Mouse (Mus musculus) thymus, adult 2 months (tissue): ENCODE data around the gene Hoxd10.

ENCODE experiments used
- CTCF ChIP-seq: fragments of 200-500 bp; IDR thresholded peaks from 2 replicates; pipeline ENCODE4 v1.5.1; 2012; ENCODE audit warnings: mild to moderate bottlenecking, control low read depth, low read length, moderate library complexity, borderline replicate concordance; ENCODE audit not compliant: control insufficient read depth, poor library complexity, insufficient read depth; ENCODE audit errors: extremely low read depth
- POLR2A ChIP-seq: fragments of 200-500 bp; IDR thresholded peaks from 2 replicates; pipeline ENCODE4 v1.6.1; 2012; ENCODE audit warnings: mild to moderate bottlenecking, low read length, control low read depth, moderate library complexity; ENCODE audit not compliant: control insufficient read depth, poor library complexity, insufficient read depth; ENCODE audit errors: extremely low read depth

DNA sequence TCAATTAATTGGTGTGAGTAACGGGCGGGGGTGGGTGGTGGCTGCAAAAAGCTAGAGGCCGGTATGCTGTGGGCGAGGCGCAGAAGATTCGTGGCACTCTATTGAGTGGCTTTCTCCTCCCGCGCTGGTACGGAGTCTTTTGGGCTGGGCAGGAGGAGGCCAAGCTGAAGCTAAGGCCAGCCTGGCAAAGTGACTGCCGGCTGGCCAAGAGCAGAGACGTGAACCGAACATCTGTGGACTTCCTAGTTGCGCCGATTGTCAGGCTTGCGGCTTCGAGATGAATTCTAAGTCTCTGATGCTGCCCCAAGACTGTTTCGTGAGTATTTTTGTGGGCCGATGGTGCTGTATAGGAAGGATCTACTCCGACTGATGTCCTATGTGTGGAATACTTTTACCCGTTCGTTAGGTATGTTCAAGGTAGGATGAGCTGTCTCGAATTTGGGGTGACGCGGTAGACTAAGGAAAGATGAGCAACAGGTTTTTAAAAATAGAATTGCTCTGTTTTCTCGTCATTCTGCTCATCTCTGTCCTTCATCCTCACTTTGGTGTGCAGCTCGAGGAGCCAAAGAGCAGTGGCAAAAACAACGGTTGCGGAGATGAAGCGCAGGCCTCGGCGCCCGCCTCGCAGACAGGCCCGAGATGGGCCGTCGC, 24.4 kb upstream of the Hoxd10 start:
- TF ChIP-seq CTCF (no peak), POLR2A (no peak)
